Mouse (Mus musculus) embryonic facial prominence, embryonic 11.5 days (tissue): ENCODE results near the gene Kcnc2. TPM values are rescaled to one million over a fixed set of nuclear protein-coding genes. Genes with fewer than 3 reads are reported as not detected.

ENCODE experiments used
- ATAC-seq: fragments of 200-750 bp; cut with Nextera tagmentation; replicated peaks from 2 replicates; pipeline ENCODE4 v1.8.0; 2017; ENCODE audit warnings: low read depth; ENCODE audit not compliant: insufficient number of reproducible peaks, low FRiP score, low TSS enrichment
- DNase-seq: peaks from one replicate; pipeline ENCODE4 v3.0.0-alpha.2; 2015; ENCODE audit warnings: low spot score
- H3K27ac ChIP-seq: fragments of 300-500 bp; sonication (generic); replicated peaks from 2 replicates; pipeline ENCODE4 v1.5.1; 2014; ENCODE audit warnings: mild to moderate bottlenecking, low read depth, low read length, control low read depth
- H3K27me3 ChIP-seq: fragments of 300-500 bp; sonication (generic); 2 replicates; pipeline ENCODE4 v1.6.1; 2014; ENCODE audit warnings: mild to moderate bottlenecking, low read length, moderate library complexity, mixed read lengths; ENCODE audit not compliant: control insufficient read depth, insufficient read depth
- H3K36me3 ChIP-seq: fragments of 300-500 bp; sonication (generic); replicated peaks from 2 replicates; pipeline ENCODE4 v1.6.1; 2014; ENCODE audit warnings: low read depth, mild to moderate bottlenecking, low read length, moderate library complexity, mixed read lengths; ENCODE audit not compliant: control insufficient read depth, insufficient read depth
- H3K4me1 ChIP-seq: fragments of 300-500 bp; sonication (generic); 2 replicates; pipeline ENCODE4 v1.6.1; 2014; ENCODE audit warnings: low read length, mixed read lengths; ENCODE audit not compliant: control insufficient read depth, insufficient read depth
- H3K4me2 ChIP-seq: fragments of 300-500 bp; sonication (generic); 2 replicates; pipeline ENCODE4 v1.6.1; 2014; ENCODE audit warnings: low read depth, mild to moderate bottlenecking, control low read depth, low read length, moderate library complexity
- H3K4me3 ChIP-seq: fragments of 300-500 bp; sonication (generic); 2 replicates; pipeline ENCODE4 v1.5.1; 2014; ENCODE audit warnings: low read depth, low read length, control low read depth
- H3K9ac ChIP-seq: fragments of 300-500 bp; sonication (generic); replicated peaks from 2 replicates; pipeline ENCODE4 v1.6.1; 2014; ENCODE audit warnings: mild to moderate bottlenecking, control low read depth, low read length
- H3K9me3 ChIP-seq: fragments of 300-500 bp; sonication (generic); replicated peaks from 2 replicates; pipeline ENCODE4 v1.6.1; 2016; ENCODE audit warnings: mild to moderate bottlenecking, low read length, inconsistent platforms, mixed read lengths; ENCODE audit not compliant: control insufficient read depth
- WGBS: fragments of 180-500 bp; shearing (Covaris S2); extraction: QIAGEN DNeasy Blood & Tissue Kit; methylation state at CpG from one replicate; pipeline ENCODE4 v1.1.7; 2014; 5-methylcytosine and 5-hydroxymethylcytosine counted together
- polyA plus RNA-seq: library from polyadenylated mRNA; unstranded; fragments of >200 nt; fragmentation: Nextera tagmentation; extraction: Ambion mirVana; gene quantifications from 2 replicates; pipeline ENCODE4 v1.2.1, GENCODE M21; 2014

The Kcnc2 gene
- polyA plus RNA-seq, 1 experiment from 2014 or later, result 0.21 TPM

DNA sequence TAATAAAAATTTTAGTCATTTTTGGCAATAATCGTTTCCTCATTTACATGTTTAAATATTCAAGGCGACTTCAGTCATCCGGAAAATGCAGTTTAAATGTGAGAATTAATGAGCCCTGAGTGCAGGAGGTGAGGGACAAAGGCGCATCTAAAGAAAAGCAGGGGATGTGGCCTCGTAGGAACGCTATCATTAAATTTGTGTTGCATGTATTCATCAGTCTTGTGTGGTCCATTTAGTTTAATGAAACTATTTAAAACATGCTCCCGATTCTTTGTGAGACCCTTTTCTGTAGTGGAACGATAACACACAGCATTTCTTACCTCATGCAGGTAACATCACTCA lies 87.4 kb downstream of the Kcnc2 start:
- Histone ChIP-seq H3K4me3 (no peak overlapping the region), H3K9me3 (no peaks in the 10 kb centered on the region), H3K27me3 (no peaks in the 10 kb centered on the region), H3K4me2 (no peak overlapping the region), H3K36me3 (no peaks in the 10 kb centered on the region), H3K27ac (no peak overlapping the region), H3K4me1 (no peaks in the 10 kb centered on the region), H3K9ac (no peak overlapping the region)
- ATAC-seq (no peak), DNase-seq (no peak)
- 84% methylated on average over 8 of the region's 8 CpGs for WGBS

DNA sequence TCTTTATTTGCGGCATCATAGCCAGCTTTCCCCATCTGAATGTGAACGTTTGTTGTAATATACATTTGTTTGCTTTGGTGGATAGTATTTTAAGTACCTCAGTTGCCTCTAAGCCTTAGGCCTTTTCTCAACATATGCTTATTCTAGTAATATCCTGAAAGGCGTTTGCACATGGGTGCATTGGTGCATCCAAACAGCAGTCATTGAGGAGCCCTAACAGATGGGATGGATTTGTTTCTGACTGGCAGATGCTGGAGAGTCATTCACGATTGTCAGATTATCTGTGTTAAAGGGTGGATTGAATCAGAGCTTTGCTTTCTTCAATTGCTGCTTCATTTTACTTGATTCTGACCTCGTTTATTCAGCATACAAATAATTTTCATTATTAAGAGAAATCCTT lies 89.8 kb downstream of the Kcnc2 start:
- ATAC-seq, result no peak
- DNase-seq, result no peak
- Histone ChIP-seq H3K27me3 (no peaks in the 10 kb centered on the region), H3K27ac (no peak overlapping the region), H3K4me2 (no peak overlapping the region), H3K36me3 (no peaks in the 10 kb centered on the region), H3K9ac (no peak overlapping the region), H3K4me1 (no peaks in the 10 kb centered on the region), H3K4me3 (no peak overlapping the region), H3K9me3 (no peaks in the 10 kb centered on the region)
- 78% methylated on average over 5 of the region's 5 CpGs for WGBS

DNA sequence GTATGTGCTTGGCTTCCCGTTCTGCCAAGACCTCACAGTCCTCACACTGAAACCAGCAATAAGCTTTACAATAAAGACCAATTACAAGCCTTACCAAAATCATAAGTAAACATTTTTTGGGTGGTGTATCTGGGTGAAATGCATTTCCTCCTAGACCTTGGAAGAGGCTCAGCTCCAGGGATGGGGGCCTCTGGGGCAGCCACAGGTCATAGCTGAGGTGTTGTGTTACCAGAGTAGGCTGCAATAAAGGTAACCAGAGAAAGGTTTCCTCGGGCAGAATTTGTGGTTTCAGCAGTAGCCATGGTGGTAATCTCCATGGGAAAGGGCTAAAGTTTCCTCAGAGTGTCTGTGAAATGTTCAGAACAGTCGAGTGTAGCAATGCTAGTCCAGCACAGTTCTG lies 97.4 kb downstream of the Kcnc2 start:
- Histone ChIP-seq H3K4me2 (no peak overlapping the region), H3K27me3 (no peaks in the 10 kb centered on the region), H3K9me3 (no peaks in the 10 kb centered on the region), H3K4me1 (no peaks in the 10 kb centered on the region), H3K27ac (no peak overlapping the region), H3K9ac (no peak overlapping the region), H3K4me3 (no peak overlapping the region), H3K36me3 (no peaks in the 10 kb centered on the region)
- no peak; the same call in 1 of the 2 replicates for ATAC-seq
- WGBS, result 50% methylated on average over 3 of the region's 3 CpGs
- no peak for DNase-seq

DNA sequence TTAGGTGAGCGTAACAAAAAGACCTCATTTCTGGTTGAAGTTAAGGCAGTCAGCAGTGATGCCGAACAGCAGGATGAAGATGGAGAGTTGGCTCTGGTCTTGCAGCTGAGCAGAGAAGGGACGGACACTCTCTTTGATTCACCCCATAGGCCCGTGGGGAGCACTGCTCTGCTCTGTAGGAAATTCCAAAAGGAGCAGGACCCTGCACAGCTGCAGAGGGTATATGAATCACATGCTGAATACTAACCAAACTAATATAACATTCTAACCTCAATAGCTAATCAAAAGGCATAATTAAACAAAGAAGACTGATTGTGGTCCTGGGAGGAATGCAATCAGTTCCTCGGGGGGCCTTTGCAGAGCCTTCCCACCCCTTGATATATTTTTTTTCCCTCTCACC lies 106.2 kb downstream of the Kcnc2 start:
- H3K27me3 ChIP-seq, result no peaks in the 10 kb centered on the region
- no peaks in the 10 kb centered on the region for H3K4me1 ChIP-seq
- WGBS, result 88% methylated on average over 5 of the region's 5 CpGs
- H3K4me2 ChIP-seq, result no peak overlapping the region
- no peaks in the 10 kb centered on the region for H3K9me3 ChIP-seq
- no peaks in the 10 kb centered on the region for H3K36me3 ChIP-seq
- DNase-seq (no peak), ATAC-seq (no peak)
- no peak overlapping the region for H3K27ac ChIP-seq
- no peak overlapping the region for H3K4me3 ChIP-seq
- H3K9ac ChIP-seq, result no peak overlapping the region

DNA sequence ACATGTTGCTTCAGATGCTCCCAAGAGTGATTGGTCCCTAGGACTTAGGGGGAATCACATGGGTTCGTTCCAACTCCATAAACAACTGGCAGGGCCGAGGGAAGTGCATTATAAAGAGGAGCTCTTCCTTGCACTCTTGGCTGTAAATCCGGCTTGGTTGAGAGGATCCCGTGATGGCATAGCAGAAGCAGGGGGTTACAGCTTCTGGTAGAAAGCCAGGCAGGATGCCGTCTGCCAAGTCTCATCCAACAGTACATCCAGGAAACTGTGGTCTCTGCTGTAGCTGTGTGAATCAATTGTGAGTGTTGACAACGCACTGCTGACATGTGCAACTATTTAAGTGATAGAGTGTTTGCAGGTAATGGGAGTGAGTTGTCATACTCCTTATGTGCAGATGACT lies 107.5 kb downstream of the Kcnc2 start:
- DNase-seq (no peak), ATAC-seq (no peak)
- no peaks in the 10 kb centered on the region for H3K27me3 ChIP-seq
- H3K36me3 ChIP-seq, result no peaks in the 10 kb centered on the region
- H3K9me3 ChIP-seq, result no peaks in the 10 kb centered on the region
- H3K27ac ChIP-seq, result no peak overlapping the region
- no peak overlapping the region for H3K9ac ChIP-seq
- H3K4me3 ChIP-seq, result no peak overlapping the region
- 75% methylated on average over 6 of the region's 6 CpGs for WGBS
- no peak overlapping the region for H3K4me2 ChIP-seq
- no peaks in the 10 kb centered on the region for H3K4me1 ChIP-seq

DNA sequence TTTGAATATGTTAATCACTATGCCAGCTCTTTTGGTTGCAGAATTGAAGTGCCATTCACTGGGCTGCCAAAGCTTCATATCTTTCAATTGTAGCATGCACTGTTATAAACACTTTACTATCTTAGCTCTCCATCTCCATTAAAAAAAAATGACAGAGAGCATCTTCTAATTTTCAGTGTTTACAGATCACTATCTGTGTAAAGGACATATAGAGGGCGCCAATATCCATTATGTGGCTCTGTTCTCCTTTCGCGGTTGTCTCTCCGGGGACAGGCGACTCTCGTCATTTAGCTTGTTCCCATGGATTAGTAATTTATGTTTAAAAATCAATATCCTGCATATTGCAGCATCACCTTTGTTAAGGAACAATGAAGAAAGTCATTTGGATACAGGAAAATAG lies 109.7 kb downstream of the Kcnc2 start:
- Histone ChIP-seq H3K27ac (no peak overlapping the region), H3K9me3 (no peaks in the 10 kb centered on the region), H3K9ac (no peak overlapping the region), H3K4me2 (no peak overlapping the region), H3K4me3 (no peak overlapping the region), H3K4me1 (no peaks in the 10 kb centered on the region), H3K36me3 (no peaks in the 10 kb centered on the region), H3K27me3 (no peaks in the 10 kb centered on the region)
- ATAC-seq (no peak), DNase-seq (no peak)
- 90% methylated on average over 6 of the region's 6 CpGs for WGBS

DNA sequence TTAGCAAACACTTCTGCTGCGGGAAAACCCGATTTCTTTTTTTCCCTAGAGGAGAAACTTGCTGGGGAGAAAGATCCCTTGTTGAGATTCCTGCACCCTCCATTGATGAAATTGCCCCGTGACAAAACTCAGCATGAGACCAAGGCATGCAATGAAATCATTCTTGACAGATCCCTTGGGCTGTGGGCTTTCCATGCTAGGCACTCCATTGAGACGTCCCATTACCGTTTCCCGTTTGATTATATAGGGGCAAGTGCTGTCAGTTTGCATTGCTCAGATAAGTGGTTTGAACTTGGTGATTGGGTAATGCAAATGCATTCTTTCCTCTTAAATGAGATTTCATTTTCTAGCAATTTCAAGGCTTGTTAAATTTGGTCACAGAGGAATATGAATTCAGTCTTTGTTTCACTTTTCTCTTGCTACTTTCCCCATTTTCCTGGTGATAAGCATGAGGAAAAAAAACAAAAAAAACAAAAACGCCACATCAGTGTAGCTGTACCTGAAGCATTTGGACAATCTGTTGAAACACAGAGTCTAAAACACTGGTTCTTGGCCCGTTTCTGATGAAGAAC lies 123.6 kb downstream of the Kcnc2 start:
- DNase-seq (peak; percentile 27), ATAC-seq (no peak)
- Histone ChIP-seq H3K27ac (no peak overlapping the region), H3K27me3 (no peaks in the 10 kb centered on the region), H3K9me3 (no peaks in the 10 kb centered on the region), H3K4me3 (no peak overlapping the region), H3K36me3 (no peaks in the 10 kb centered on the region), H3K4me1 (no peaks in the 10 kb centered on the region), H3K9ac (no peak overlapping the region), H3K4me2 (no peak overlapping the region)
- WGBS, result 38% methylated on average over 8 of the region's 8 CpGs

DNA sequence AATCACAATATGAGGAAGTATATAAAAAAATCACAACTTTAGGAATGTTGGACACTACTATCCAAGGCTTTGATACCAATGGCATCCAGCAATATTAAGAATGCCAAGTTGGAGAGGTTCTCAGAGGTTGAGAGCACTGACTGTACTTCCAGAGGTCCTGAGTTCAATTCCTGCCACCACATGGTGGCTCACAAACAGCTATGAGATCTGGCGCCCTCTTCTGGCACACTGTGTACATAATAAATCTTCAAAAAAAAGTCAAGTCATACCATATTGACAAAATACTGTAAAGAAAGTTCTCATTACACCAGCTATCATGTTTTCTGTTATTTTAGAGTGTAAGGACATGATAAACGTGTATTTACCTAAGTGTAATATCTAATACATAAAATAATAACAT lies 126.3 kb downstream of the Kcnc2 start:
- H3K9me3 ChIP-seq, result no peaks in the 10 kb centered on the region
- no peak overlapping the region for H3K27ac ChIP-seq
- DNase-seq (no peak), ATAC-seq (no peak)
- WGBS, result 38% methylated on average over 2 of the region's 2 CpGs
- no peak overlapping the region for H3K9ac ChIP-seq
- no peak overlapping the region for H3K4me2 ChIP-seq
- H3K4me3 ChIP-seq, result no peak overlapping the region
- no peaks in the 10 kb centered on the region for H3K36me3 ChIP-seq
- no peaks in the 10 kb centered on the region for H3K4me1 ChIP-seq
- H3K27me3 ChIP-seq, result no peaks in the 10 kb centered on the region
